Mouse (Mus musculus) urinary bladder, adult 18-20 months (tissue): ENCODE measurements around the gene Vti1a.

ENCODE experiments used
- DNase-seq, 2 experiments: peaks; one replicate each; pipeline ENCODE4 v3.0.0; 2022; ENCODE audit warnings: low spot score in 2 of 2, mixed read lengths in 2 of 2

The Vti1a gene

DNA sequence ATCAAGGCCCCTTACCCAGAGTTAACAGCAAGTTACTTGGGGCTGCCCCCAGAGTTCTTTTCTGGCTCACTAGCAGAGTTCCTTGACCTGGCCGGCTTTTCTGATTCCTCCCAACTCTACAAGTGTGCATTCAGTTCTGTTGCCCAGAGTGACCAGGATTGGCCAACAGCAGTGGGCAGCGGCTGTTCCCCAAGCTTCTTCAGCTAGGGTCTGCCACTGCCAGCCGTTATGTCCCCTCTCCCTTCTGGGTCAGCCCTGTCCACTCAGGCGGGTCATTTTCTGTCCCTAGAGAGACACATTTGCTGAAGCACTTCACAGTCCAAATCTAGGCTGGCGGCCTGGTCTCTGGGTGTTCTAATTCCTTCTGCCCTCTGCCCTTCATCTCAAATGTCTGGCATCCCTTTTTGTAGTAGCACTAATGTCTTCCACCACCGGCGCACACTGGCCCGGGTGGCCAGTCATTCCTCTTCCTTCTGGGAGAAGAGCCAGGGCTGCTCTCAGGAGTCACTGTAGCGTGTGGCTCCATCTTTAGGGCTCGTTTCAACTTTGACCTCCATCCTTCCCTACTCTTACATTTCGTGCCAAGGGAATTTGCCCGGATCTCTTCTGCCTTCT is 305.0 kb downstream of the Vti1a start:
- no peak for DNase-seq

DNA sequence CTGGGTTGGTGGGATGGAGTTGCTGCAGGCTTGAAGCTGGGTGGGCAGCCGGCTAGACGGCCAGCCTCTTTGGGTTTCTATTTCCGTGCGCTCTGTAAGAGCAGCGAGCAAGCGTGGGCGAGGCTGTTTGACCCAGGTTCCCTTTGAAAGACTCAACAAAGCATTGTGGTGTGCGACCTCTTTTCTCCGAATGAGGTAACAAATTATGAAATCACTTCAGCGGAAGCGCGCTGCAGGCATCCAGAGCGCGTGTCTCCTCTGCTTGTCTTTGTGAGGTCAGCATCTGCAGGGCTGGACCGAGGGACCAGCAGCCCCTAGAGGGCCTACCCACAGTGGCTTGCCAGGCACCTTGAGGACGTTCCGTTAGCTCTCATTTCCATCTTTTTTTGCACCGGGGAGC is 306.7 kb downstream of the Vti1a start:
- no peak for DNase-seq

DNA sequence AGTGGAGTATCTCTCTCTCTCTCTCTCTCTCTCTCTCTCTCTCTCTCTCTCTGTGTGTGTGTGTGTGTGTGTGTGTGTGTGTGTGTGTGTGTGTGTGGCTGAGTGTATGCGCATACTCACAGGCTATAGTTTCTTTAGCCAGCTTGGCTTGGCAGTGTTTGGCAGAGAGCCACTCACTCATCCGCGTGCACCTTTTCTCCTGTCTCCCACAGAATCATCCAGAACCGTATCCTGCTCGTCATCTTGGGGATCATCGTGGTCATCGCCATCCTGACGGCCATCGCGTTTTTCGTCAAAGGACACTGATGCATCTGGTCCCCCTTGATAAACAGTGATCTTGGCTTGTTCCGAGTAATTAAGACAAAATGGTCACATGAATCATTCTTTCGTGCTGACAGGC is 307.5 kb downstream of the Vti1a start:
- DNase-seq: no peak

DNA sequence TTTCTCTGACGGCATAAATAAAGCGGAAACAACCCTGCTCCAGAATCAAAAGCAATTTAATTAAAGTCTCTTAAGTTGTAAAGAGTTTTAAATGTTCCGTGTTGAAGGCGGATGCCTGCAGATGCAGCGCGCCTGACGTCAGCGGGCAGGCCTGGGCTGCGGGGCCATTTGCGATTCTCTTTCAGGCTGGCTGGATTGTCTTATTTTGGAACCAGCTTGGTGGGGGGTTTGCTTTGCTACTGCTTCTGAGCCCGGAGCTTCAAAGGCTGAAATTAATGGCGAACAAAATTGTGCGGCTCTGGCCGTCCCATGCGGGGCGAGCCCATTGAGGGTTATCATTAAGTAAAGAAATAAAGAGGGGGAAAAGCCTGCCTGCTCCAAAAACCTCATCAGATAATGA is 310.4 kb downstream of the Vti1a start:
- DNase-seq: no peak

DNA sequence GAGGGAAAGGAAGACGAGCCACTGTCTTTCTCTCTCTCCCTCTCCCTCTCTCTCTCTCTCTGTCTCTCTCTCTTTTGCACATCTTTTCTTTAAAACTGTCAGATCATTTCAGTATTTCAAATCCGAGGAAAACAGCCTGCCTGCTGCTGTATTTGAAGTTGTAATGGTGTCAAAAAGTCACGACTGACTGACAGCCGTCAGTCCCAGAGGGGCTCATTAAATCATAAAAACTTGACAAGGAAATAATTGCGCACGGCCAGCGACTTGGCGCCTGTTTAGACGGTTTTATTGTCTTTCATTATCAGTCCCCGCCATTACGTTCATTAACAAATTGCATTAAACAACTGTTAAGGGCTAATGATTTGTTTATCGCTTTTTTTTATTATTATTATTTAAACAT is 310.9 kb downstream of the Vti1a start:
- no peak for DNase-seq

DNA sequence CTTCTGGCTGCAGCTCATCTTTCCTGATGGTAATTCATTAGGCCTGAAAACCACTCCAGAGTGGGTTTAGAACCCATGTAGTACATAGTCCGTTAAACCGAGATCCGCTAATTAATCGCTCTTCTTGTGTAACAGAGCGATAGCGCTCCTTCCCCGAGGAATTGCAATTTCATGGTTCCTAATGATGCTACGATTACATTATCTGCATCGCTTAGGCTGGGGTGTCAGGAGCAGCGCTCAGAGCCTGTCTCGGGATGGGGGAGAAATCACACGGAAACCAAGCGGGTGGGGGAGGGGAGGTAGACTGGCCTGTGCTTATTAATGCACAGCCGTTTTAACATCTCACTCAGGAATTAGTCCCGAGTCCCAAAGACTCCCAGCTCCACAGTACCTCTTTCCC is 319.4 kb downstream of the Vti1a start:
- no peak for DNase-seq

DNA sequence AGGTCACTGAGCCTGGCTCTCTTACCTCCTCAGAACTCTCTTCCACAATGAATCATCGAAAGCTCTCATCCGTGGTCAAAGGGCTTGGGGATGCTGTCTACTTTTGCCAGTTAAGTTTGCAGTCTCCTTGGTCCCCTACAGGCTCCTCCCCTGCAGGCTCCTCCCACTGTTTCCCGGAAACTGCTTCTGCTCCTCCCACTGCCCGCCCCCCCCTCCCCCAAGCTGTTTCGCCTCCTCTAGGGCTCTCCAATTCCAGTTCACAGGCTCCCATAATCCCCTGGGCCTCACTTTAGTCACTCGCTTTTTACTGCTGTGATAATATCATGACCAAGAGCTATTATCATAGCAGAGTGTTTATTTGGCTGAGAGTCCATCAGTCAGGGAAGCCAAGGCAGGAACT is 324.2 kb downstream of the Vti1a start:
- no peak for DNase-seq

DNA sequence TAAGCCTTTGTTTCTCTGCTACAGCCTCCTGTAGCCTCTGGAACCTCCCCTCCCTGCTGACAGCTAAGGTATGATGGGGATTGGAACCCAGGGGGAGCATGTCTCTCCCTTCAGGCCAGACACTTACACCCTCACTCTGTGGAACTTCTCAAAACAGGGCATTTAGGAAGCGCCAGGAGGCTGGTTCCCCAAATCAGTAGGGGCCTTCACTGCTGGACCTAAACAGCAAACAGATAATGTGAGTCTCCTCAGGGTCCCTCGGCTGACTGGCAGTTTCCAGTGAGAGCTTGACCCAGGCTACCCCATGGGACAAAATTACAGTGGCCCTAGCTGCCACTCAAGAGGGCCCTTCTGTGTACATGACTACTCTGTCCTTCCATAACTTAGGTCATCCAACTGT is 325.8 kb downstream of the Vti1a start:
- DNase-seq: no peak

DNA sequence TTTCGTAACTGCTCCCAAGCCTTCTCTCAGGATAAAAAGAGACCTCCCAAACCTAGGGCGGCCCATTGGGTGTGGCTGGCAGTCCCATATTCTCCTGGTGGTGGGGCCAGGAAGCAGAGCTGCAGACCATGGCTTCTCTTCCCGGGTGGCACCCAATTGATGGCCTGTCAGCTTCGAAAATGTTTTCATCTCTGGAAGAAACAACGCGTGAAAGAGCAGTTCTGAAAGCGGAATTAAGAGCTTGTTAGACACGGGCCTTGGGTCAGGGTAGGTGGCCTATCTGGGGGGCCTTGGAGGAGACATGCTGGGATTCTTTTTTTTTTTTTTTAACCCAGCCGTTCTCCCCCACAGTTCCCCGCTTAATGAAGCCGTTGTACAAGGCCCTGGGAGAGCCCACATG is 326.3 kb downstream of the Vti1a start:
- DNase-seq: no peak

DNA sequence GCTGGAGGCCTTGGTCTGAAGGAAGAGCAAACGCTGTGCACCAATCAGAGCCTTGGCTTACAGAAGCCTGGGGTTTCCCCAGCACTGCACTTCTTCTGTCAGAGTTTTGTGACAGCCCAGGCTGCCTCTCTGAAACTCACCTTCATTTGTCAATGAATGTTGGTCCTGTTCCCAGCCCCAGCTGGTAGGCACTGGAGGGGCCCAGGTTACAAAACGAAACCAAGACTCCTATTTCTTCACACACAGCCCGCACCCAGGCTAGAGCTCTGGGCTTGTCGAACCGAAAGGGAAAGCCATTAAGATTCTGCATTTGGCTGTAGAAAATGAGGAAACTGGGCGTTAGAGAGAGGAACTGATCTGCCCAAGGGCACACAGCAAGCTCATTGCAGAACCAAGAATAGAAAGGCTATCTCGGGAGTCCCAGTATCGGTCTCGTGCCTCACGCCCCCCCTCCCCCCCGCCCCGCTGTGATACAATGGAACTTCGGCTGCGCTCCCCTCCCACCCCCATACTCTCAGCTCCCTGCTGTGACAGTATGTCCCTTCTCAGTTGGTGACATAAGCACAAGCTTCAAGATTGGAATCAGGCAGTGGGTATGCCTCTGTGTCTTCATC is 327.3 kb downstream of the Vti1a start:
- peak; percentile 35 to 44 for DNase-seq

DNA sequence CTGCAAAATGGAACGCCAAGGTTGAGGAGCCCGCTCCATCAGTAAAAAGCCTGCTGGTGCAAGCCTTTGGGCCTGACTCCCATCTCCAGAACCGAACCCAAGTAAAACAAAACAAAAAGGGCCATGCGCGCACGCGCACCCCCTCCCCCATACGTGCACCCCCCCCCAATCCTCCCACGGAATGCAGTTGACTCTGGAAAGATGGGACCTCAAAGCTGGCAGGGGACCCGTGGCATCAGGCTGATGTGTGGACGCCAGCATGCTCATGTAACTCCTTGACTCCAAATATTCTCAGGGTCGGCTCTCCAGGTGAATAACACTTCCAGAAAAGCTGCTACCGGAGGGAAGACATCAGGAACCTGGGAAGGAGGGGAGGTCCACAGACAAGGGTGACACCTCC is 327.8 kb downstream of the Vti1a start:
- DNase-seq: no peak

DNA sequence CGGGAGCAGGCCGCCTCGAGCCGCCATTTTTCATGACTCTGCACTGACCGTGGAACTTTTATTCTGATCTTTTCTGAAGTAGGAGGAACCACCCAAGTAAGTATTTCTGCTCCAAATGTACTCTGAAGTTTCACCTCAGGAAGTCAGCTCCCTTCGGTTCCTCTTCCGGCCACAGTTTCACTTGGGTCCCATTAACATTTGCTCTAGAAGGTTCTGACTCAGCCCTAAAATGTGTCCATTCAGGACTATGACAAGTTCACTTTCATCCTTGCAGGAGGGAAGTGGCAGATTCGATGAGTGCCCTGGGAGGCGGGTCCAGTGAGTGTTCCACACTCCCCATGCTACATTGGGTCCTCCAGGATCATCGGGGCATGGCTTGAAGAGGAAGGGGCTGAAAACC is 333.3 kb downstream of the Vti1a start:
- no peak for DNase-seq

DNA sequence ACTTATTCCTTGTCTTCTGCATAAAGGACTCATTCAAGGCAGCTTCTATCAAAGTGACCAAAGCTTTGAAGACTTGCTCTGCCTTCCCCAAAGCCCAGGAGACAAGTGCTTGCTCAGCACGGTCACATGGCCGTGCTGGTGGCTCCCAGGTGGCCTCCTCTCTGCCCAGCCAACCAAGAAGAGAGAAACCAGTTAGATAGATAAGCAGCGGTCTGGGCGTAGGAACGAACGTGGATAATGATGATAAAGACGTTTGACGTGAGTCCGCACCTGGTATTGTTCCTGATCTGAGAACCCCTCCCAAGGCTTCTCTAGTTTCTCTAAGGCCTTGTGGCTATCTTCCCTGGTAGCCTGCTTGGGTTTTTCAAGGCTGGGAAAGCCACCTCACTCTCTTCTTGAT is 334.9 kb downstream of the Vti1a start:
- DNase-seq: no peak

DNA sequence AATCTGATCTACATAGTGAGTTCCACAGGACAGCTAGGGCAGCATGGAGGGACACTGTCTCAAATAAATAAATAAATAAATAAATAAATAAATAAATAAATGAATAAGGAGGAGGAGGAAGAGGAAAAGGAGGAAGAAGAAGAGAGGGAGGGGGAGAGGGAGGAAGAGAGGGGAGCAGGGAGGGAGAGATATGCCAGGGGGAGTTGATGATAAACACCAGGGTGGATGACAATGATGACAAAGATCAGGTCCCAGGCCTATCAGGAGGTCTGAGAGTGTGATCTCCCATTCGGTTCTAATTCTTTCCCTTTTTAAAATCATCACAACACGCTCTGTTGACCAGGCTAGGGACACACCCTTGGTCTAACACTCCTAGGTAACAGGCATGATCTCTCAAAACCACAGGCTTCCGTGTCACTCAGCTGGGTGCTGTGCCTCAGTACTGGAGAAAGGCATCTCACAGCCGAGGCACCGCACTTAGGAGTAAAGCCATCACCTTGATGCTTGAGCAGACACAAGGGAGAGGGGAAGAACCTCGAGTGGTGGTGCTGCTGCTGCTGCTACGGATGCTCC is 336.7 kb downstream of the Vti1a start:
- no peak for DNase-seq

DNA sequence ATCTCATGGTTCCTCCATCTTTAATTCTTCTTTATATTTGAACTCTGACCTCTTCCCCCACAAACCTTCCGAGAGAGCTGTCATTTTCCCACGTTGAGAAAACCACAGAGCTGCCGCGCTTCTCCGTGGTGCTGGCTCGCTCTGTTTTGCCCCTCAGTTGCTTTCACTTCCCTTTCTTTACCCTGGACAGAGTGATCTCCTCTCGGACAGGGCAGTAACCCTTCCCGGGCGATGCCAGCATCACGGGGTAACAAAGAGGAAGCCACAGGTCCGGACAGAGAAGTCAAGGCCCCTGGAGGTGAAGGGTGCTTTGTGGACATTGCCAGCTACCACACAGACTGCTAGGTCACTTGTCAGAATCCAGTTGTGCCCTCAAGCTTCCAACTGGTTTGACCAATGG is 344.1 kb downstream of the Vti1a start:
- peak in 1 of 2 experiments; percentile 24 for DNase-seq

DNA sequence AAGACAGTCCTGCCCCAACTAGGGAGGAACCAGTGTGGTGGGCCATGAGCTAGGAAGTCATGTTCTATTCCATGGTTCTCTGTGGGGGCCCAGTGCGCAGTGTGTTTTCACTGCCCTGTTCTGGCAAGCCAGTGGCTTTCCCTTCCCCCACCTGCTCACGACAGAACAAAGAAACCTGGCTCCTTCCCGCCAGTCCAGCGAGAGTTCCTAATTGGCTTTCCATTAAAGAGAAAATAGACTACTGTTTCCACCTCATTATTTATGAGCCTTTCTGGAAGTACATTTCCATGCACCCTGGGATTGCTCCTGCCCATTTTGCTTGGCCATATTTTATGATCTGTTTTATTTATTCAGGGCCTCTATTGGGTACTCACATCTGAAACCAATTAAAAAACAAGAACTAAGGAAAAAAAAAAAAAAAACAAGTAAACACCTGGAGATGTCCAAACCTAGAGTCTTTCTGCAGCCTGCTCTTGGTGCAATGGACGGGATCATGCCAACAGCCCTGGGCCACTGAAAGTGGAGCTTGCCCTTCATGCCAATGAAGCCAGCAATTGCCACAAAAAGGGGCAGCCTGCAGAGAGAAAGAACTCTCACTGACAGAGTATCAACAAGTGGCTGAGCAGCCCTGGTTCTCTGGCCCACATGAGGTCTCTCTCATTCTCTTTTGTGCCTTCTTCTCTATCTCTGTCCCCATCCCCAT is 346.6 kb downstream of the Vti1a start:
- no peak for DNase-seq

DNA sequence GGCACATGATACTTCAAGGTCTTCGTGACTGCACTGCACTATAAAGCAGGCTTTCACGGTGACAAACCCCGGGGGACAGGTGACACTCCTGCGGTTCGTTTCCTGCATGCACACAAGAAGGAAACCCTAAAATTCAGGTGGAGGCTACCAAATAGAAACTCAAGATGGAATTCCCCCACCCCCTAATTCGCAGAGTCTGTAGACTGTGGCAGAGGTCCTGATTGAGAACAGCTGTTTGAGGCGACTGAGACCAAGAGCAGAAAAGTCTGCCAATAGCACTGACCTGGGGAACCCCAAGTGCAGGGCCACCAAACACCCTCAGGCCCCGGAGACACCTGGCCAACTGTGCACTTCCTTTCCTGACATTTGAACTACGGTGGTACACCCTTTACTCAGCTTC is 351.7 kb downstream of the Vti1a start:
- DNase-seq: no peak

DNA sequence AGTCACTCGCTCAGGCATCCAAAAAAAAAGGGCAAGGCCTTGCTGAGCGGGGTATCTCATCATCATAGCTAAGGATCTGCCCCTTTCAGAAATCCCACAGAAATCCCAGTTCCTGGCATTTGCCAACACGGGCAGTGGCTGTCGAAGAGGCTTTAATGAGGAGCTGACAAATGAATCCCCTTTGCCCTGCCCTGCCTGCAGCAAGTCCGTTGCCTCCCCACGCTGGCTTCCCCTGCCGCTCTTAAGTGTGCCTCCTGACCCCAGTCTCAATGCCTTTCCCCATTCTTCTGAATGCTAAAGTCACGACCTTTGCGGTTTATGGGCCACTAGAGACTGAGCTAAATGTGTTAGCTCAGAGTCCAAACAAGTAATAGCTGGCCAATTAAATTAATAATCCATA is 352.8 kb downstream of the Vti1a start:
- no peak for DNase-seq
